Mouse (Mus musculus) brain, adult 2 months (tissue): Measurements from ENCODE around the gene Etnk1.
"Not testable (repeated sequence)": the region's sequence is repeated elsewhere in the genome, so short reads cannot be mapped to it uniquely, and the experiment has no call there.

ENCODE experiments used
- DNase-seq: peaks from one replicate; pipeline ENCODE4 v3.0.0; 2011; ENCODE audit warnings: low read depth, low spot score

Etnk1 gene

GRCm38 (mm10) chr6:143149766-143150291 is 17.2 kb upstream of the Etnk1 start:
- DNase-seq, result no peak

DNA sequence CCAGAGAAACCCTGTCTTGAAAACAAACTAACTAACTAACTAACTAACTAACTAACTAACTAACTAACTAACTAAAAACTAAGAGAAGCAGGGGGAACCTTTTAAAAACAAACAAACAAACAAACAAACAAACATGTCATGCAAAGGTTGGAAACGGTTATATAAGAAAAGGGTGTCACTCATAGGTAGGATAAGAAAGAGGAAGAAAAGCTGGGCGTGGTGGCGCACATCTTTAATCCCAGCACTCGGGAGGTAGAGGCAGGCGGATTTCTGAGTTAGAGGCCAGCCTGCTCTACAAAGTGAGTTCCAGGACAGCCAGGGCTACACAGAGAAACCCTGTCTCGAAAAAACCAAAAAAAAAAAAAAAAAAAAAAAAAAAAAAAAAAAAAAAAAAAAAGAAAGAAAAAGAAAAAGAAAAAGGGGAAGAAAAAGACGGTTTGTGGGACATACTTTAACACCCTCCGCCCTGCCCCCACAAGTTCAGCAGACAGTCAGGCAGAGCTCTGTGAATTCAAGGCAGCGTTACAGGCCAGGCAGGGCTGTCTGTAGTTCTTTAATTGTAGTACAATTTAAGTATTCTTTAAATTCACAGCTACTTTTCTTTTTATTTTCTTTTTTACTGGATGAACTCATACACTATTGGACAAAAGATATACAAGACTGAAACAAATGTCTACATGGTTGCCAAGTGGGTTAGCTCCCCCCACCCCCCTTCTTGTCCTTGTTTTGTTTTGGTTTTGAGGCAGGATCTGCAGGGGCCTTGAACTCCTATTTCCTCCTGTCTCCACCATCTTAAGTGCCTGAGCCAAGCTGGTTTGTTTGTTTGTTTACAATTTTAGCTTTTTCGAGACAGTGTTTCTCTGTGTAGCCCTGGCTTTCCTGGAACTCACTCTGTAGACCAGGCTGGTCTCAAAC is 15.7 kb upstream of the Etnk1 start:
- DNase-seq, result not testable (repeated sequence)

GRCm38 (mm10) chr6:143152321-143152827 is 14.6 kb upstream of the Etnk1 start:
- DNase-seq, result no peak

GRCm38 (mm10) chr6:143153160-143153559 is 13.9 kb upstream of the Etnk1 start:
- no peak for DNase-seq

DNA sequence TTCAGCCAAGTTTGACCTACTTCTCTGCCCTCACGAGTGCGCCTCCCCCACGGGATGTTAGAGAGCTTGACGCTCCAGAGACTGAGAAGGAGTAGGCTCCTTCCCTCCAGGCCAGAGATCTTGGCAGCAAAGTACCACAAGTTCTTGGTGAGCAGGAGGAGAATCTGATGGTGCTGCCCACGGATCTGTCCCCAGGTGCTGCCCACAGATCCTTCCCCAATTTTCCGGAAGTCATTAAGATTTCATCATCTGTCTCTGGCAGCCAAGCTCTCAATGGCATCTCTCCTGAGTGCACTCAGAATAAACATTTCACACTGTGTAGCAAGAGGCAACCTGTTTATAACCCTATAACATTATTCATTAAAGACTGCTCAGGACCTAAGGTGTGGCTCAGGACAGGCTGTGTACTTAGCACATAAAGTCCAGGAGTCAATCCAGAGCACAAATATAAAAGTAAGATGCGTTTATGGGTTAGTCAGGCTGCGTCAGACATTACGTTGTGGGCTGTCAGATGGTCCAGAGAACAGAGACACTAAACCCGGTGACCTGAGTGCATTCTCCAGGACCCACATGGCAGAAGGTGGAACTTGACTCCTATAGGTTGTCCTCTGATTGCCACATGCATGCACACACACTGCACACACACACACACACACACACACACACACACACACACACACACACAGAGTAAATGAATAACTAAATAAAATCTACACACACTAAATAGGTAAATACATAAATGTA is 13.1 kb upstream of the Etnk1 start:
- peak; percentile 39 for DNase-seq

DNA sequence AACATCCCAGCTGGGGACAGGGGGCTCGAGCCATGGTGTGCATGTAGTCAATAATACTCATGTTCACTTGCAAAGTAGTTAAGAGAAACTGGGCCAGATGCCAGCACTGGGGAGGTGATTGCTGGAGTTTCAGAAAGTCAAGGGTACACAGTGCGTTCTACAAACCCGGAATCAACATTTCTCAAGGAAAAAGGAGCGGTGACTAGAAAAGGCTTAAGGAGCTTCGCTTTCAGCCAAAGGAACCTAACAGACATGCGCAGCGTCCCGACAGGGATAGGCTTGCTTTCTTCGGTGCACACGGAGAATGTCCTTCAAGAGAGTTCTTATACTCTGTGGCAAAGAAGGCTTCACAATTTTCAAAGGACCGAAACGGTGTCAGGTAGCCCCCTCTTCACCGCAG is 12.1 kb upstream of the Etnk1 start:
- DNase-seq, result no peak

GRCm38 (mm10) chr6:143155996-143156395 is 11.0 kb upstream of the Etnk1 start:
- DNase-seq, result no peak

- DNase-seq, result no peak
Observed at GRCm38 (mm10) chr6:143156684-143157083, 10.3 kb upstream of the Etnk1 start.

DNA sequence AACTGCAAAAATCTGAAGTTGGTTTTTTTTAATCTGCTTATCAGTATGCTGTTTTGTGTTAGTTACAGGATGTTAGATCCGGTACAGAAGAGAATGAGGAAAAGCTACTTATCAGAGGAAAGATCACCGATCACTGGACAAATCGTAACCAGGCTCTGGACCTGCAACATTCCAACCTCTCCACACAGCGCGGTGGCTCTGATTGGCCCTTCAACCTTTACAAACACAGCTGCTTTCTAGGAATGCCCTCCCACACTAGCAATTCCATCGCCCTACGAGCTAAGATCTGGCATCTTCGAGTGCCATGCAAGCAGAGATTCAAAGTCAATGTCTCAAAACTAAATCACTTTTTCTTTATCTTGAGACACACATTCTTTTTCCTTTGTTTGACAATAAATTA is 9.6 kb upstream of the Etnk1 start:
- no peak for DNase-seq

DNA sequence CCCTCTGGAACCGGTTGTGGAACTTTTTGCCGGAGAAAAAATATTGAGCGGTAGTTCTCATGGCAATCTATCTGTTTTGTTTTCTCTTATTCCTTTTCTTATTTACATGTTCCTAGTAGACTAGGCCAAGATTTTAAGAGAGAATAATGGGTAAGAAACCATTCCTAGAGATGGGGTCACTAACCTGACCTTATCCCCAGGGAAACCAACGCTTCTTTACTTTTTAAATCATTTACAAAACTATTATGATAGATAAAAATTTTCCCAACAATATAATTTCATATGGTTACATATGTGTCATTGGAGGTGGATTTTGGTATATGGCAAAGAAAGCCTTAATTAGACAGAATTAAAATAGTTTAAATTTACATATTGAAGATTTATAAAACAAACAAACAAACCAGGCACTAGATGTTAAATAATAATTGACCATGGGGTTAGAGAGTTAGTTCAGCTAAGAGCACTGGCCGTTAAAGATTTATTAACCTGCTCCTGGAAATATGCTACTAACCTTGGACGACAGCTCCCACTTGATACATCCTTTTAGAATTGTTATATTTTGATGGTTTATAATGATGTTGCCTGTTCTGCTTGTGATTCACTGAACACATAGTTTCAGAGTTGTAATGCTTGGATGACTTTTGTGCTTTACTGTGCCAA is 6.3 kb upstream of the Etnk1 start:
- DNase-seq, result no peak

- no peak for DNase-seq
Observed at GRCm38 (mm10) chr6:143162161-143162877, 4.7 kb upstream of the Etnk1 start.

DNA sequence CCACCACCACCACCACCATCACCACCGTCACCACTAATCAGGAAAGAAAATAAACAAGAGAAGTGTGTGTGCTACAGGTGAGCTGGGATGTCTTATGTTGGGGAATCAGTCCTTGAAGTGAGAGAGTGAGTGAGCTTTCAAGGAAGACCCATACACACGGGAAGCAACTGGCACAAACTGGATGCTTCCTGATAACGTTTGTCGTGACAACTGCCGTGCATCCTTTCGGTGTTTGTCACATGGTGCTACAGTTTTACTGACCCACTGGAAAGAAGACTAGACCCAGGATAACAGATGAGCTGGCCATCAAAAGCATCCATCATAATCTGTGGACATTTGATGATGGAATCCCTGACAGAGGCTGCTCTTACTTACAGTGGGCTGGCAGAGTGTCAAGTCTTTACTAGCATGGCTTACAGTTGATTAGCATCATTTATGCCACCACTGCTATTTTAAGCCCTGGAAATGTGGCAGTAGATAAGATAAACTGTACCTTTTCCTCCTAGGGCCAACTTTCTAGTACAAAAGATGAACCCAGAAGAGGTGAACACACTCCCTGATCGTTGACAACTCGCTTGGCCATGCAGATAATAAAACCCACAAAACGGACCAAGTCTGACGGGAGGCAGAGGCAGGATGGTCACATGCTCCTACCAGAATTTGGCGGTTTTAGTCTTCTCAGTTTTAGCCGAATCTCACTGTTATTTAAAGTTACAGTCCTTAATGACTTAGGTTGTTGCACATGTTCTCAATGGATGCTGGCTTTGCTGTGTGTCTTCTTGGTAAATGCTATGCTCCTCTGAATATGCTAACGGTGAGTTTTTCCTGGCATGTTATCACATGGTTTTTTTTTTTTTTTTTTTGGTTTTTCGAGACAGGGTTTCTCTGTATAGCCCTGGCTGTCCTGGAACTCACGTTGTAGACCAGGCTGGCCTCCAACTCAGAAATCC is 2.8 kb upstream of the Etnk1 start:
- no peak for DNase-seq

- DNase-seq, result no peak
Observed at GRCm38 (mm10) chr6:143164906-143165255, 2.1 kb upstream of the Etnk1 start.

DNA sequence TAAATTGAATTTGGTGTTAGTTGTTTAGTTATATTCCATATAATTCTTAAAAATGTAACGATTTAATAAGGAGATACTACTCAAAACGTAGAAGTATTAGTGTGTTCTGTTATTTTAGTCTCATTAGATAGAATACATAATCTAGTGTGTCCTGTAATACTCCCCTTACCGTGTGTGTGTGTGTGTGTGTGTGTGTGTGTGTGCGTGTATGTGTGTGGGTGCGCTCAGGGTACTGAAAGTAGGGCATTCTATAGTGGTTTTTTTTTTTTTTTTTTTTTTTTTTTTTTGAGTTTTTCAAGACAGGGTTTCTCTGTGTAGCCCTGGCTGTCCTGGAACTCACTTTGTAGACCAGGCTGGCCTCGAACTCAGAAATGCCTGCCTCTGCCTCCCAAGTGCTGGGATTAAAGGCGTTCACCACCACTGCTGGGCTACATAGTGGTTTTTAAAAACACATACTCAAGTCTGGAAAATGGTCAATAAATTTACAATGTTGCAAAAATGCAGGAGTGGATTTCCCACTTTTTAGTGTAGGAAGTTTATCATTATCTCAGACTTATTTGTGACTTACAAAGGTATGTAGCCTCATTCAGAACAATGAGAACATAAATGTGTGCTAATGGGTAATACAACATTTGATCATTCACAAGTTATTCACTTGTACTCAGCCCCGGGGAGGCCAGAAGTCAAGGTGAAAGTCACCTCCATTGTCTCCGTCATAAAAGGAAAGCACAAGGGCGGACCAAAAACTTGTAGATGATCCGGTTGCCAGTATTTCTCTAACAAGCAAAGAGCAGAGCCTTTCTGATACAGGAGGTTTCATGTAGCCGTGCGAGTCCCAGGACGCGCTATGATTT is 1.4 kb upstream of the Etnk1 start:
- DNase-seq, result no peak

GRCm38 (mm10) chr6:143167409-143167919 is 443 bp downstream of the Etnk1 start:
- peak; percentile 66 for DNase-seq

DNA sequence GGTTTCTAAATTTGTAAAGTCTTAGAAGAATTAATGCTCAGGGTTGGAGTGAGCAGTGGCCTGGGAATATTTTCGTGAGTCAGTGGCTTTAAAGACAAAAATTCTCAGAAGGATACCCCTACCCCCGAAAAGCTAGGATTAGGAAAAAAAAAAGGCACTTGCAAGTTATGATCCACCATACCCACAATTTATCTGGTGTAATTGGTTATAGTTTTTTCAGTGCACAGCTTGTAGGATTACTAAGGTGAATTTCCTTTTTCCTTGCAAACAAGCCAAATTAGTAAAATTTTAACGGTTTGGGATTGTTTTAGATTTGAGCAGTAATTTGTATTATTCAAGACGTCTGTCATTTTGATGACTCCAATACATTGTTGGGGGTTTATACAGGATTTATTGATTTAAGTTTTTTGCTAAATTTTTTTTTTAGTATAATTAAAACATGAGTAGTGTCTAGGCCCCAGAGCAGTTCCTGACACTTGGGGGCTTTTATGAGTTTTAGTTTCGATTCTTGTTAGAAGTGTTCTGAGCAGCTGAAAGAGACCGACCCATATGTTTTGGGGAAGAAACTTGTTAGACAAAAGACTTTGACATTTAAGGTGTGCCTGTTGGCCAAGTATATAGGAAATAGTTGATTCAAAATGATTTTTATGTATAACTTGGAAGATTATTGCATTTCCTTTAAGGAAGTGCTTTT is 1.1 kb downstream of the Etnk1 start:
- no peak for DNase-seq

GRCm38 (mm10) chr6:143169385-143169784 is 2.4 kb downstream of the Etnk1 start:
- DNase-seq, result no peak
